Mouse (Mus musculus) spleen, adult 2 months (tissue): ENCODE measurements around the gene Auts2.

Experiments
- CTCF ChIP-seq: fragments of 200-500 bp; IDR thresholded peaks from 2 replicates; pipeline ENCODE4 v1.5.1; 2011; ENCODE audit warnings: mild to moderate bottlenecking, inconsistent platforms; ENCODE audit not compliant: insufficient read depth, insufficient read length, insufficient replicate concordance; ENCODE audit errors: extremely low read depth
- POLR2A ChIP-seq: fragments of 200-500 bp; IDR thresholded peaks from 2 replicates; pipeline ENCODE4 v1.6.1; 2011; ENCODE audit warnings: low read depth, low read length, inconsistent platforms

DNA sequence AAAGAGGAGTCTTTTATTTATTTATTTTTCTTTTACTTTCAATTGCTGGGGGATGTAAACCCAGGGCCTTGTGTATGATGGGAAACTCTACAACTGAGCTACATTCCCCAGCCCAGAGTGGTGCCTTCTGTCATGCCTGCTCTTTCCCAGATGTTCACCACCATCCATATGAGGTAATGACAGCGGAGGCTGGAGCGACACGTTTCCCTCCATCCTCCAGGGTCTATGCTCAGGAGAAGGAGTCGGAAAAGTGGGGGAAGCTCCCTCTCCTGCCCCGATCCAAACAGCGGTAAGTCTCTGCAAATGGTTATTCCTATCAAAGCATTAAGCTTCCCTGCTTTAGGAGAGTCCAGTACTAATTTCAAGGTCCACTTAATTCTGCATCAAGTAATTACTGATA lies 768.4 kb downstream of the Auts2 start:
- TF ChIP-seq POLR2A (no peak), CTCF (no peak)
